Mouse (Mus musculus) macrophage (primary cell): Measurements from ENCODE around the gene Rhag. TPM values are rescaled to one million over a fixed set of nuclear protein-coding genes. Genes with fewer than 3 reads are reported as not detected.

Experiments
- H3K27ac ChIP-seq: fragments of 350-480 bp; formaldehyde crosslinking; 2 replicates; pipeline ENCODE4 v1.9.0; 2021
- H3K36me3 ChIP-seq: fragments of 350-480 bp; formaldehyde crosslinking; 2 replicates; pipeline ENCODE4 v1.9.0; 2021; ENCODE audit errors: inconsistent target
- H3K4me3 ChIP-seq: fragments of 350-480 bp; formaldehyde crosslinking; 2 replicates; pipeline ENCODE4 v1.9.0; 2021; ENCODE audit errors: inconsistent target
- H3K79me2 ChIP-seq: fragments of 350-480 bp; formaldehyde crosslinking; 2 replicates; pipeline ENCODE4 v1.9.0; 2021; ENCODE audit errors: inconsistent target
- WGBS: methylation state at CpG from one replicate; pipeline ENCODE4 v1.1.7; 2026; ENCODE audit warnings: inconsistent platforms; ENCODE audit not compliant: missing documents; 5-methylcytosine and 5-hydroxymethylcytosine counted together
- polyA plus RNA-seq: library from polyadenylated mRNA; stranded (reverse); fragments of 250-400 nt; gene quantifications from 3 replicates; pipeline ENCODE4 v1.2.4, GENCODE M21; 2018; ENCODE audit warnings: inconsistent platforms

Gene Rhag
- polyA plus RNA-seq, 1 experiment from 2014 or later = not detected

- Histone ChIP-seq H3K36me3 (no peaks in the 10 kb centered on the region), H3K4me3 (no peak overlapping the region), H3K27ac (no peak overlapping the region), H3K79me2 (no peaks in the 10 kb centered on the region)
- WGBS = 25% methylated on average over 8 of the region's 8 CpGs
Measured at GRCm38 (mm10) chr17:40824549-40824948, 13.6 kb downstream of the Rhag start.

- 49% methylated on average over 2 of the region's 2 CpGs for WGBS
- H3K27ac ChIP-seq = no peak overlapping the region
- H3K36me3 ChIP-seq = no peaks in the 10 kb centered on the region
- H3K4me3 ChIP-seq = no peak overlapping the region
- no peaks in the 10 kb centered on the region for H3K79me2 ChIP-seq
Measured at GRCm38 (mm10) chr17:40831870-40832269, 20.9 kb downstream of the Rhag start.

GRCm38 (mm10) chr17:40837308-40837707 lies 26.4 kb downstream of the Rhag start:
- H3K79me2 ChIP-seq = no peaks in the 10 kb centered on the region
- no peak overlapping the region for H3K4me3 ChIP-seq
- H3K36me3 ChIP-seq = no peaks in the 10 kb centered on the region
- no peak overlapping the region for H3K27ac ChIP-seq

GRCm38 (mm10) chr17:40855065-40855464 lies 44.1 kb downstream of the Rhag start:
- Histone ChIP-seq H3K79me2 (no peaks in the 10 kb centered on the region), H3K4me3 (no peak overlapping the region), H3K27ac (no peak overlapping the region), H3K36me3 (no peaks in the 10 kb centered on the region)

- no peak overlapping the region for H3K4me3 ChIP-seq
- H3K36me3 ChIP-seq = no peaks in the 10 kb centered on the region
- H3K79me2 ChIP-seq = no peaks in the 10 kb centered on the region
- 9% methylated on average over 10 of the region's 10 CpGs for WGBS
- no peak overlapping the region for H3K27ac ChIP-seq
Measured at GRCm38 (mm10) chr17:40868952-40869747, 58.2 kb downstream of the Rhag start.

- Histone ChIP-seq H3K4me3 (no peak overlapping the region), H3K27ac (no peak overlapping the region), H3K79me2 (no peaks in the 10 kb centered on the region), H3K36me3 (no peaks in the 10 kb centered on the region)
- WGBS = 98% methylated on average over 6 of the region's 6 CpGs
Measured at GRCm38 (mm10) chr17:40872626-40873025, 61.7 kb downstream of the Rhag start.

- Histone ChIP-seq H3K4me3 (no peak overlapping the region), H3K36me3 (no peaks in the 10 kb centered on the region), H3K27ac (no peak overlapping the region), H3K79me2 (no peaks in the 10 kb centered on the region)
- whole genome bisulfite sequencing = 10% methylated on average over 2 of the region's 2 CpGs
Measured at GRCm38 (mm10) chr17:40873582-40874011, 62.7 kb downstream of the Rhag start.

- Histone ChIP-seq H3K36me3 (no peaks in the 10 kb centered on the region), H3K27ac (no peak overlapping the region), H3K79me2 (no peaks in the 10 kb centered on the region), H3K4me3 (no peak overlapping the region)
- WGBS = 87% methylated on average over 3 of the region's 3 CpGs
Measured at GRCm38 (mm10) chr17:40874701-40875100, 63.8 kb downstream of the Rhag start.

- H3K27ac ChIP-seq = no peak overlapping the region
- 10% methylated on average over 1 of the region's 1 CpGs for WGBS
- H3K79me2 ChIP-seq = no peaks in the 10 kb centered on the region
- no peaks in the 10 kb centered on the region for H3K36me3 ChIP-seq
- no peak overlapping the region for H3K4me3 ChIP-seq
Measured at GRCm38 (mm10) chr17:40875568-40875967, 64.6 kb downstream of the Rhag start.

GRCm38 (mm10) chr17:40877741-40878140 lies 66.8 kb downstream of the Rhag start:
- no peak overlapping the region for H3K4me3 ChIP-seq
- no peak overlapping the region for H3K27ac ChIP-seq
- WGBS = 54% methylated on average over 3 of the region's 3 CpGs
- H3K36me3 ChIP-seq = no peaks in the 10 kb centered on the region
- H3K79me2 ChIP-seq = no peaks in the 10 kb centered on the region

- H3K27ac ChIP-seq = peak overlapping the region; percentile 61; the same call in 1 of the 2 replicates
- WGBS = 2% methylated on average over 3 of the region's 6 CpGs
- peak overlapping the region; percentile 96 for H3K4me3 ChIP-seq
- H3K79me2 ChIP-seq = no peaks in the 10 kb centered on the region
- no peaks in the 10 kb centered on the region for H3K36me3 ChIP-seq
Measured at GRCm38 (mm10) chr17:40879528-40879923, 68.6 kb downstream of the Rhag start.

GRCm38 (mm10) chr17:40879924-40880691 lies 69.2 kb downstream of the Rhag start, which contains the start of gene 9130008F23Rik:
Gene 9130008F23Rik (minus strand): TSS chr17:40880559.
- Histone ChIP-seq H3K36me3 (no peaks in the 10 kb centered on the region), H3K4me3 (peak within 1 kb of the TSS; percentile 96), H3K79me2 (no peaks in the 10 kb centered on the region), H3K27ac (peak within 1 kb of the TSS; percentile 61)
- WGBS = 1% methylated on average over 38 of the region's 40 CpGs

- 95% methylated on average over 6 of the region's 6 CpGs for WGBS
- H3K27ac ChIP-seq = no peak overlapping the region
- no peak overlapping the region for H3K4me3 ChIP-seq
- no peaks in the 10 kb centered on the region for H3K79me2 ChIP-seq
- H3K36me3 ChIP-seq = no peaks in the 10 kb centered on the region
Measured at GRCm38 (mm10) chr17:40882172-40882571, 71.2 kb downstream of the Rhag start.

- 91% methylated on average over 4 of the region's 4 CpGs for WGBS
- H3K36me3 ChIP-seq = no peaks in the 10 kb centered on the region
- no peak overlapping the region for H3K4me3 ChIP-seq
- H3K27ac ChIP-seq = no peak overlapping the region
- no peaks in the 10 kb centered on the region for H3K79me2 ChIP-seq
Measured at GRCm38 (mm10) chr17:40885155-40885554, 74.2 kb downstream of the Rhag start.

GRCm38 (mm10) chr17:40887849-40888536 lies 77.1 kb downstream of the Rhag start:
- H3K4me3 ChIP-seq = no peak overlapping the region
- no peaks in the 10 kb centered on the region for H3K79me2 ChIP-seq
- WGBS = 90% methylated on average over 3 of the region's 4 CpGs
- H3K36me3 ChIP-seq = no peaks in the 10 kb centered on the region
- H3K27ac ChIP-seq = no peak overlapping the region
